Mouse (Mus musculus) limb, embryonic 11.5 days (tissue): Measurements from ENCODE around the gene Myh1. TPM values are rescaled to one million over a fixed set of nuclear protein-coding genes. Genes with fewer than 3 reads are reported as not detected.

Source experiments
- ATAC-seq: fragments of 200-750 bp; cut with Nextera tagmentation; 2 replicates; pipeline ENCODE4 v1.8.0; 2017; ENCODE audit warnings: low read depth; ENCODE audit not compliant: insufficient number of reproducible peaks, low FRiP score, low TSS enrichment
- DNase-seq: peaks from one replicate; pipeline ENCODE4 v3.0.0-alpha.2; 2015; ENCODE audit warnings: low spot score
- H3K27ac ChIP-seq: fragments of 300-500 bp; sonication (generic); replicated peaks from 2 replicates; pipeline ENCODE4 v1.5.1; 2014; ENCODE audit warnings: low read depth, mild to moderate bottlenecking, low read length
- H3K27me3 ChIP-seq: fragments of 300-500 bp; sonication (generic); 2 replicates; pipeline ENCODE4 v1.6.1; 2014; ENCODE audit warnings: mild to moderate bottlenecking, low read length, mixed read lengths; ENCODE audit not compliant: control insufficient read depth, insufficient read depth
- H3K36me3 ChIP-seq: fragments of 300-500 bp; sonication (generic); 2 replicates; pipeline ENCODE4 v1.6.1; 2014; ENCODE audit warnings: mild to moderate bottlenecking, low read length, moderate library complexity, mixed read lengths; ENCODE audit not compliant: control insufficient read depth, insufficient read depth
- H3K4me1 ChIP-seq: fragments of 300-500 bp; sonication (generic); 2 replicates; pipeline ENCODE4 v1.6.1; 2014; ENCODE audit warnings: low read length, mixed read lengths; ENCODE audit not compliant: control insufficient read depth, insufficient read depth
- H3K4me2 ChIP-seq: fragments of 300-500 bp; sonication (generic); 2 replicates; pipeline ENCODE4 v1.6.1; 2014; ENCODE audit warnings: low read depth, mild to moderate bottlenecking, moderate library complexity; ENCODE audit not compliant: severe bottlenecking
- H3K4me3 ChIP-seq: fragments of 300-500 bp; sonication (generic); 2 replicates; pipeline ENCODE4 v1.5.1; 2014; ENCODE audit warnings: low read depth, low read length
- H3K9ac ChIP-seq: fragments of 300-500 bp; sonication (generic); 2 replicates; pipeline ENCODE4 v1.6.1; 2014; ENCODE audit warnings: mild to moderate bottlenecking, low read length
- H3K9me3 ChIP-seq: fragments of 300-500 bp; sonication (generic); 2 replicates; pipeline ENCODE4 v1.6.1; 2016; ENCODE audit warnings: low read length; ENCODE audit not compliant: control insufficient read depth
- WGBS: fragments of 180-500 bp; shearing (Covaris S2); extraction: QIAGEN DNeasy Blood & Tissue Kit; methylation state at CpG from one replicate; pipeline ENCODE4 v1.1.7; 2014; 5-methylcytosine and 5-hydroxymethylcytosine counted together
- polyA plus RNA-seq: library from polyadenylated mRNA; unstranded; fragments of >200 nt; fragmentation: Nextera tagmentation; extraction: Ambion mirVana; gene quantifications from 2 replicates; pipeline ENCODE4 v1.2.1, GENCODE M21; 2014

Myh1 gene
- polyA plus RNA-seq, 1 experiment from 2014 or later: 0.19 TPM

DNA sequence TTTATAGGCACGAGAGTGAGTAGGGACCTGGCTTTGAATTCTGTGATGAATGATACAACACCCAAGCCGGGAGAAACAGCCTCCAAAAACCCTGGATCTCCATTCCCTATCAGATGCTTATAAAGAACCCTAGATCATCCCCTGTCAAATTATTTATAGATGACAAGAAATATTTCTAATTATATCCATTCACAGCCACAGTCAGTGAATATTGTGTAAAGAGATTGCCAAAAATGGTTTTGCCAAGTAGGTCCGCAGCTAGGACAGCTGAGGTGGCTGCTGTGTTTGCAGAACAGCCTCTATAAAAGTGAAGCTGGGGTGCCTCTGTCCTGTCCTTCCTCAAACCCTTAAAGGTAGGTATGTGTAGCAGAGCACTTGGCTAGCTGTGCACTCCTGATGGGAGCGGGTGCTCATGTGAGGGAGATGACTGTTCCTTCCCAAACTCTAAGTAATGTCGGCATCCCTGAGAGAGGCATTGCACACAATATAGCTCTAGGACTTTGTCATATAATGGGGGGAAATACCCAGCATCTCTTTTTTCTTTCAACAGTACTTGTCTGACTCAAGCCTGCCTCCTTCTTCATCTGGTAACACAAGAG lies 37.7 kb downstream of the Myh1 start, which contains the start of gene Myh4:
Myh4 (plus strand) TSS at position 549 of the 599 bp plus-strand sequence.
- WGBS: 71% methylated on average over 5 of the region's 5 CpGs
- DNase-seq (no peak), ATAC-seq (no peak)
- Histone ChIP-seq H3K9ac (no peak within 1 kb of the TSS), H3K4me1 (no peaks in the 10 kb centered on the region), H3K9me3 (no peaks in the 10 kb centered on the region), H3K4me2 (no peak within 1 kb of the TSS), H3K27me3 (no peaks in the 10 kb centered on the region), H3K4me3 (no peak within 1 kb of the TSS), H3K36me3 (no peaks in the 10 kb centered on the region), H3K27ac (no peak within 1 kb of the TSS)

DNA sequence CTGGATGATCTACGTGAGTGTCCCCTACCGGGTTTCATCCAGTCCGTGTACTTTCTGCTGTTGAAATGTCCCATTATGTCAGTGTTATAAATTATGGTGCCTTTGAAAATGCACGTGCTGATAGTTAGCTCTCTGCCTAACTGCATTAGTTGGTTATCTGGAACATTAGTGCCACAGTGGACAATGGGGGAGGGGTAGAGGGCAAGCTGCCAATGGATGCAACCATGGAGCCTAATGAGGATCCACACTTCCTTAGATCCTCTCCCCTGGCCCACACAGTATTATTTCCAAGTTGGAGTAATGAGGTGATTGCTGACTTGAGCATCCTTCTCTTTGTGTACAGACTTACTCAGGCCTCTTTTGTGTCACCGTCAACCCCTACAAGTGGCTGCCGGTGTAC lies 41.2 kb downstream of the Myh1 start:
- no peak overlapping the region for H3K4me3 ChIP-seq
- H3K4me2 ChIP-seq: no peak overlapping the region
- DNase-seq (no peak), ATAC-seq (no peak)
- no peaks in the 10 kb centered on the region for H3K4me1 ChIP-seq
- H3K27me3 ChIP-seq: no peaks in the 10 kb centered on the region
- no peaks in the 10 kb centered on the region for H3K9me3 ChIP-seq
- no peak overlapping the region for H3K9ac ChIP-seq
- H3K27ac ChIP-seq: no peak overlapping the region
- H3K36me3 ChIP-seq: no peaks in the 10 kb centered on the region
- 80% methylated on average over 6 of the region's 6 CpGs for WGBS

- Histone ChIP-seq H3K27me3 (no peaks in the 10 kb centered on the region), H3K4me2 (no peak overlapping the region), H3K4me1 (no peaks in the 10 kb centered on the region), H3K36me3 (no peaks in the 10 kb centered on the region), H3K9ac (no peak overlapping the region), H3K4me3 (no peak overlapping the region), H3K9me3 (no peaks in the 10 kb centered on the region), H3K27ac (no peak overlapping the region)
- DNase-seq: no peak
- WGBS: 85% methylated on average over 4 of the region's 4 CpGs
- no peak for ATAC-seq
Measured at GRCm38 (mm10) chr11:67253691-67254090, 53.8 kb downstream of the Myh1 start.

DNA sequence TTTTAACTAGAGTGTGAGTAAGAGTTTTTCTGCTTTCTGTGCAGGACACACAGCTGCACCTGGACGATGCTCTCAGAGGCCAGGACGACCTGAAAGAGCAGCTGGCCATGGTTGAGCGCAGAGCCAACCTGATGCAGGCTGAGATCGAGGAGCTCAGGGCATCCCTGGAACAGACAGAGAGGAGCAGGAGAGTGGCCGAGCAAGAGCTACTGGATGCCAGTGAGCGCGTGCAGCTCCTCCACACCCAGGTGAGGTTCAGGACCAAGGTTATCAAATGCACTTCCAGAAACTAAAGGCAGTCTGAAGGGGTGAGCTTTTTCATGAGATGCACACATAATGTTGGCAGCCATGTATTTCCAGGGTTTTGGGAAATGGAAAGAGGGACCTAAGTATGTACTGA lies 57.2 kb downstream of the Myh1 start:
- Histone ChIP-seq H3K9ac (no peak overlapping the region), H3K27me3 (no peaks in the 10 kb centered on the region), H3K27ac (no peak overlapping the region), H3K4me2 (no peak overlapping the region), H3K9me3 (no peaks in the 10 kb centered on the region), H3K4me3 (no peak overlapping the region), H3K4me1 (no peaks in the 10 kb centered on the region), H3K36me3 (no peaks in the 10 kb centered on the region)
- ATAC-seq (no peak), DNase-seq (peak; percentile 13)
- 65% methylated on average over 7 of the region's 7 CpGs for WGBS

GRCm38 (mm10) chr11:67260956-67261355 lies 61.1 kb downstream of the Myh1 start:
- Histone ChIP-seq H3K27me3 (no peaks in the 10 kb centered on the region), H3K9me3 (no peaks in the 10 kb centered on the region), H3K4me2 (no peak overlapping the region), H3K27ac (no peak overlapping the region), H3K36me3 (no peaks in the 10 kb centered on the region), H3K4me1 (no peaks in the 10 kb centered on the region), H3K4me3 (no peak overlapping the region), H3K9ac (no peak overlapping the region)
- no peak for ATAC-seq
- 90% methylated on average over 6 of the region's 6 CpGs for WGBS
- peak; percentile 6 for DNase-seq

Other genes with a start within 250 kb of the Myh1 start
- not detected in 2 replicates for gene Tmem238l, start 243.4 kb upstream of the Myh1 start, polyA plus RNA-seq
- 0.92 and 1.3 TPM in 2 replicates for gene Tmem220, start 174.9 kb upstream of the Myh1 start, polyA plus RNA-seq
- gene Adprm, start 147.5 kb upstream of the Myh1 start, polyA plus RNA-seq: 33.2 and 35.3 TPM in 2 replicates
- 21.7 and 23.2 TPM in 2 replicates for gene Sco1, start 147.4 kb upstream of the Myh1 start, polyA plus RNA-seq
- gene Myh3, start 121.8 kb upstream of the Myh1 start, polyA plus RNA-seq: 4.4 and 4.7 TPM in 2 replicates
- gene Myh2, start 29.0 kb upstream of the Myh1 start, polyA plus RNA-seq: not detected in 2 replicates
- gene Myh4, start 38.0 kb downstream of the Myh1 start, polyA plus RNA-seq: 0.35 and 0.48 TPM in 2 replicates
- 0.04 and 0.31 TPM in 2 replicates for gene Myh8, start 77.1 kb downstream of the Myh1 start, polyA plus RNA-seq
- gene Myh13, start 121.6 kb downstream of the Myh1 start, polyA plus RNA-seq: 0.05 TPM in 1 of 2 replicates, not detected in the other